In the genomic region with DNA sequence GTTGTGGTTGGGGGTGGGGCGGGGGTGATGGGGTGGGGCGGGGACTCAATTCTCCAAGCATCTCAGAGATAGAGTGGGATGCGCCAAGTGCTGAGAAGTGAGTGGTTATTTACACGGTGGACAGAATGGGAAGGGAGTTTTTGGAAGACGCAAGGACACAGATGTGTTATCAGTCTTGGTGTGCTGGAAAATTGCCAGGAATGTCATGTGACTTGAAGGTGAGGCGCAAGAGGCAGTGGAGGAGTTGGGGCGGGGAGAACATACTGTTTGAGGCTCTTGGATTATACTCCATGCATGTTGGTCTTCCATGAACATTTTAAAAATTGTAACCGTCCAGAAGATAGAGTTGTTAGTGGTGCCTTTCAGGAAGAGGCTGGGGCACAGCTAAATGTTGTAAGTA, we compare ENCODE assay signal across 24 mouse cellular contexts.
DNase-seq lines count a peak whose midpoint lies in the region; ATAC-seq and TF ChIP-seq lines count a peak whose summit lies in the region.
"Had no signal": no experiment of that assay in that cellular context is flagged by ENCODE, and none has a peak within 500 bp of the region (broad histone marks: within the 10 kb centered on the region; RNA-seq: fewer than 3 reads in every experiment).

No protein-coding gene starts in this region.

- H3K4me2 ChIP-seq in liver, postnatal 0 days (ENCODE audit: low read depth, low read length), result no peak overlapping the region
- H3K4me2 ChIP-seq: embryonic facial prominence, embryonic 15.5 days; forebrain, embryonic 15.5 days; hindbrain, embryonic 12.5 days had no signal

- no peak for ATAC-seq in liver, postnatal 0 days
- ATAC-seq in CD4-positive, CD25-positive, alpha-beta regulatory T cell, adult 4 months, result no peak
- ATAC-seq: forebrain, embryonic 15.5 days; hindbrain, embryonic 16.5 days; inflammation-experienced regulatory T-cells, adult 6 months; Patski had no signal

- WGBS in limb, embryonic 10.5 days, result 89% methylated on average over 8 of the region's 8 CpGs
- 69% methylated on average over 8 of the region's 8 CpGs for WGBS in liver, postnatal 0 days (ENCODE audit: insufficient replicate concordance)

- H3K36me3 ChIP-seq in limb, embryonic 10.5 days, result no peaks in the 10 kb centered on the region
- no peaks in the 10 kb centered on the region for H3K36me3 ChIP-seq in liver, postnatal 0 days (replicated peaks; ENCODE audit: insufficient read depth, low read length)
- H3K36me3 ChIP-seq: embryonic facial prominence, embryonic 15.5 days; forebrain, embryonic 10.5 days; forebrain, embryonic 15.5 days; heart, embryonic 10.5 days; hindbrain, embryonic 12.5 days had no signal

- H3K4me3 ChIP-seq in limb, embryonic 10.5 days, result no peak overlapping the region
- H3K4me3 ChIP-seq in liver, postnatal 0 days (ENCODE audit: low read depth, low read length), result no peak overlapping the region
- H3K4me3 ChIP-seq: embryonic facial prominence, embryonic 15.5 days; erythroblast, embryonic 14.5 days; forebrain, embryonic 10.5 days; forebrain, embryonic 15.5 days; heart, embryonic 10.5 days; hindbrain, embryonic 12.5 days had no signal

- DNase-seq in adrenal gland, adult (ENCODE audit: inconsistent age in 2 of 2, low spot score in 1 of 2), result peak; percentile 59 to 86
- DNase-seq in adrenal gland, postnatal 25 days, result no peak
- DNase-seq in ovary, adult 18-20 months (ENCODE audit: low spot score), result peak; percentile 28
- no peak for DNase-seq in ovary, postnatal 14 days (ENCODE audit: low spot score)
- DNase-seq in adrenal gland, adult 8-10 months, result peak; percentile 40
- no peak for DNase-seq in limb, embryonic 10.5 days (ENCODE audit: low spot score)
- no peak for DNase-seq in liver, postnatal 0 days
- DNase-seq: B cell, adult 2 months; cerebellum, adult 18-20 months; cerebellum, adult 9-11 months; gastrocnemius, postnatal 10 days; heart, adult 18-20 months; heart, postnatal 10 days; heart, postnatal 4 days had no signal

- H3K27ac ChIP-seq in limb, embryonic 10.5 days, result peak overlapping the region; percentile 87; the same call in 1 of the 2 replicates
- no peak overlapping the region for H3K27ac ChIP-seq in liver, postnatal 0 days (ENCODE audit: low read depth)
- H3K27ac ChIP-seq: embryonic facial prominence, embryonic 15.5 days; forebrain, embryonic 15.5 days; heart, embryonic 10.5 days; hindbrain, embryonic 12.5 days had no signal

- TF ChIP-seq EP300 in liver, postnatal 0 days (IDR thresholded peaks at IDR 0.05; ENCODE audit: low read depth), result no peak

- peaks cover 37% of the 10 kb centered on the region for H3K4me1 ChIP-seq in limb, embryonic 10.5 days
- H3K4me1 ChIP-seq in liver, postnatal 0 days (ENCODE audit: insufficient read depth), result no peaks in the 10 kb centered on the region
- H3K4me1 ChIP-seq: forebrain, embryonic 15.5 days had no signal

- TF ChIP-seq CTCF in liver, postnatal 0 days (IDR thresholded peaks at IDR 0.05; ENCODE audit: low read depth), result no peak

- H3K9ac ChIP-seq in liver, postnatal 0 days (replicated peaks), result no peak overlapping the region
- H3K9ac ChIP-seq: embryonic facial prominence, embryonic 15.5 days; forebrain, embryonic 15.5 days; hindbrain, embryonic 12.5 days had no signal

- no peaks in the 10 kb centered on the region for H3K9me3 ChIP-seq in limb, embryonic 10.5 days (replicated peaks)
- H3K9me3 ChIP-seq in liver, postnatal 0 days (ENCODE audit: low read length), result no peaks in the 10 kb centered on the region
- H3K9me3 ChIP-seq: embryonic facial prominence, embryonic 15.5 days; forebrain, embryonic 15.5 days; heart, embryonic 10.5 days had no signal

- H3K27me3 ChIP-seq in limb, embryonic 10.5 days (ENCODE audit: low read depth, poor library complexity, severe bottlenecking), result no peaks in the 10 kb centered on the region
- no peaks in the 10 kb centered on the region for H3K27me3 ChIP-seq in liver, postnatal 0 days (ENCODE audit: insufficient read depth, low read length)
- H3K27me3 ChIP-seq: embryonic facial prominence, embryonic 15.5 days; forebrain, embryonic 15.5 days; hindbrain, embryonic 12.5 days; Patski had no signal

Comparison
In these comparisons a context has a peak if more than half of its experiments do, and no peak if none do; other contexts are left out.
1. DNase-seq: peak in adrenal gland, adult (2 of 2), ovary, adult 18-20 months (single experiment) and adrenal gland, adult 8-10 months (single experiment); none in adrenal gland, postnatal 25 days (single experiment), ovary, postnatal 14 days (single experiment), limb, embryonic 10.5 days (single experiment) and liver, postnatal 0 days (single experiment).